Mouse (Mus musculus) hindbrain, embryonic 14.5 days (tissue): ENCODE measurements at regions not wholly inside any gene's neighbourhood (a gene's known extent, or its start where the extent isn't known, plus 50 kb on each side); places are given as distances from the start of the nearest gene placed in this dataset.
A peak's percentile ranks its signal among the peaks of the same experiment; 100 is the strongest.

Experiments used
- ATAC-seq: fragments of 200-750 bp; cut with Nextera tagmentation; 2 replicates; pipeline ENCODE4 v1.8.0; 2017; ENCODE audit warnings: moderate number of reproducible peaks, mild to moderate bottlenecking, moderate TSS enrichment, moderate library complexity; ENCODE audit not compliant: low FRiP score
- DNase-seq: peaks from one replicate; pipeline ENCODE4 v3.0.0-alpha.2; 2015; ENCODE audit warnings: low spot score
- H3K27ac ChIP-seq: fragments of 300-500 bp; sonication (generic); 2 replicates; pipeline ENCODE4 v1.5.1; 2014; ENCODE audit warnings: mild to moderate bottlenecking, moderate library complexity
- H3K27me3 ChIP-seq: fragments of 300-500 bp; sonication (generic); 2 replicates; pipeline ENCODE4 v1.6.1; 2014; ENCODE audit warnings: mild to moderate bottlenecking, low read length, mixed read lengths; ENCODE audit not compliant: control insufficient read depth, insufficient read depth
- H3K36me3 ChIP-seq: fragments of 300-500 bp; sonication (generic); replicated peaks from 2 replicates; pipeline ENCODE4 v1.6.1; 2014; ENCODE audit not compliant: control insufficient read depth, insufficient read depth
- H3K4me1 ChIP-seq: fragments of 300-500 bp; sonication (generic); replicated peaks from 2 replicates; pipeline ENCODE4 v1.6.1; 2014; ENCODE audit warnings: antibody characterized with exemption, low read length, mixed read lengths; ENCODE audit not compliant: control insufficient read depth, insufficient read depth
- H3K4me2 ChIP-seq: fragments of 300-500 bp; sonication (generic); replicated peaks from 2 replicates; pipeline ENCODE4 v1.6.1; 2014; ENCODE audit warnings: mild to moderate bottlenecking, moderate library complexity
- H3K4me3 ChIP-seq: fragments of 300-500 bp; sonication (generic); replicated peaks from 2 replicates; pipeline ENCODE4 v1.5.1; 2014; ENCODE audit warnings: mild to moderate bottlenecking, low read length
- H3K9ac ChIP-seq: fragments of 300-500 bp; sonication (generic); 2 replicates; pipeline ENCODE4 v1.6.1; 2014
- H3K9me3 ChIP-seq: fragments of 300-500 bp; sonication (generic); 2 replicates; pipeline ENCODE4 v1.6.1; 2016; ENCODE audit warnings: low read length; ENCODE audit not compliant: control insufficient read depth
- WGBS: fragments of 180-500 bp; shearing (Covaris S2); extraction: QIAGEN DNeasy Blood & Tissue Kit; methylation state at CpG from one replicate; pipeline ENCODE4 v1.1.7; 2014; 5-methylcytosine and 5-hydroxymethylcytosine counted together

GRCm38 (mm10) chr10:111083338-111083737, 73.4 kb upstream of the Zdhhc17 start:
- Histone ChIP-seq H3K4me2 (no peak overlapping the region), H3K9me3 (no peaks in the 10 kb centered on the region), H3K4me1 (no peaks in the 10 kb centered on the region), H3K27me3 (no peaks in the 10 kb centered on the region), H3K4me3 (no peak overlapping the region), H3K27ac (no peak overlapping the region), H3K36me3 (no peaks in the 10 kb centered on the region), H3K9ac (no peak overlapping the region)
- DNase-seq: no peak
- ATAC-seq: no peak
- 17% methylated on average over 4 of the region's 4 CpGs for WGBS

- Histone ChIP-seq H3K9ac (no peak overlapping the region), H3K4me2 (no peak overlapping the region), H3K4me1 (no peaks in the 10 kb centered on the region), H3K27ac (no peak overlapping the region), H3K27me3 (no peaks in the 10 kb centered on the region), H3K9me3 (no peaks in the 10 kb centered on the region), H3K4me3 (no peak overlapping the region), H3K36me3 (no peaks in the 10 kb centered on the region)
- DNase-seq (no peak), ATAC-seq (peak; percentile 60; the same call in 1 of the 2 replicates)
- 55% methylated on average over 10 of the region's 10 CpGs for WGBS
These were observed 70.4 kb upstream of the Zdhhc17 start for GRCm38 (mm10) chr10:111080322-111080721.

- Histone ChIP-seq H3K27me3 (no peaks in the 10 kb centered on the region), H3K36me3 (no peaks in the 10 kb centered on the region), H3K4me1 (no peaks in the 10 kb centered on the region), H3K9ac (no peak overlapping the region), H3K9me3 (no peaks in the 10 kb centered on the region), H3K27ac (no peak overlapping the region), H3K4me2 (no peak overlapping the region), H3K4me3 (no peak overlapping the region)
- 92% methylated on average over 6 of the region's 6 CpGs for WGBS
- no peak for DNase-seq
- ATAC-seq: no peak
These were observed 69.1 kb upstream of the Zdhhc17 start for GRCm38 (mm10) chr10:111079051-111079450.

- ATAC-seq: no peak
These were observed 67.7 kb upstream of the Zdhhc17 start for GRCm38 (mm10) chr10:111077632-111078031.

GRCm38 (mm10) chr10:111073851-111074430, 64.0 kb upstream of the Zdhhc17 start:
- H3K36me3 ChIP-seq: no peaks in the 10 kb centered on the region
- H3K9ac ChIP-seq: no peak overlapping the region
- H3K4me3 ChIP-seq: no peak overlapping the region
- no peak overlapping the region for H3K4me2 ChIP-seq
- WGBS: 79% methylated on average over 5 of the region's 5 CpGs
- DNase-seq (no peak), ATAC-seq (no peak)
- H3K27ac ChIP-seq: no peak overlapping the region
- no peaks in the 10 kb centered on the region for H3K9me3 ChIP-seq
- H3K27me3 ChIP-seq: no peaks in the 10 kb centered on the region
- H3K4me1 ChIP-seq: peaks cover 5% of the 10 kb centered on the region

More at GRCm38 (mm10) chr10:111077632-111078031, 67.7 kb upstream of the Zdhhc17 start:
- Histone ChIP-seq H3K4me3 (no peak overlapping the region), H3K9ac (no peak overlapping the region), H3K9me3 (no peaks in the 10 kb centered on the region), H3K4me1 (peaks cover under 1% of the 10 kb centered on the region), H3K4me2 (no peak overlapping the region), H3K27ac (no peak overlapping the region), H3K36me3 (no peaks in the 10 kb centered on the region), H3K27me3 (no peaks in the 10 kb centered on the region)
- no peak for DNase-seq
- WGBS: 88% methylated on average over 4 of the region's 4 CpGs

- no peak for ATAC-seq
These were observed 63.3 kb upstream of the Zdhhc17 start for GRCm38 (mm10) chr10:111073262-111073661.

GRCm38 (mm10) chr10:111072554-111072909, 62.6 kb upstream of the Zdhhc17 start:
- peak overlapping the region; percentile 21; the same call in 1 of the 2 replicates for H3K4me2 ChIP-seq

More at GRCm38 (mm10) chr10:111073262-111073661, 63.3 kb upstream of the Zdhhc17 start:
- WGBS: 29% methylated on average over 14 of the region's 14 CpGs
- Histone ChIP-seq H3K4me1 (peaks cover 5% of the 10 kb centered on the region), H3K4me3 (no peak overlapping the region), H3K27ac (no peak overlapping the region), H3K27me3 (no peaks in the 10 kb centered on the region), H3K36me3 (no peaks in the 10 kb centered on the region), H3K4me2 (no peak overlapping the region), H3K9me3 (no peaks in the 10 kb centered on the region), H3K9ac (no peak overlapping the region)
- DNase-seq: no peak

GRCm38 (mm10) chr10:111071805-111072553, 62.0 kb upstream of the Zdhhc17 start:
- Histone ChIP-seq H3K4me2 (peak overlapping the region; percentile 21; the same call in 1 of the 2 replicates), H3K9ac (no peak overlapping the region), H3K27ac (no peak overlapping the region), H3K36me3 (no peaks in the 10 kb centered on the region), H3K4me3 (no peak overlapping the region), H3K27me3 (no peaks in the 10 kb centered on the region), H3K9me3 (no peaks in the 10 kb centered on the region), H3K4me1 (peaks cover 5% of the 10 kb centered on the region)
- 11% methylated on average over 6 of the region's 11 CpGs for WGBS
- DNase-seq: no peak
- peak; percentile 60; the same call in 1 of the 2 replicates for ATAC-seq

More at GRCm38 (mm10) chr10:111072554-111072909, 62.6 kb upstream of the Zdhhc17 start:
- no peak for ATAC-seq
- H3K36me3 ChIP-seq: no peaks in the 10 kb centered on the region
- no peaks in the 10 kb centered on the region for H3K9me3 ChIP-seq
- H3K4me3 ChIP-seq: no peak overlapping the region
- DNase-seq: no peak
- H3K9ac ChIP-seq: no peak overlapping the region
- H3K4me1 ChIP-seq: peaks cover 5% of the 10 kb centered on the region
- H3K27me3 ChIP-seq: no peaks in the 10 kb centered on the region
- no peak overlapping the region for H3K27ac ChIP-seq
- WGBS: 36% methylated on average over 2 of the region's 2 CpGs

GRCm38 (mm10) chr10:111066146-111066545, 56.2 kb upstream of the Zdhhc17 start:
- H3K9ac ChIP-seq: no peak overlapping the region
- H3K4me1 ChIP-seq: no peaks in the 10 kb centered on the region
- no peaks in the 10 kb centered on the region for H3K36me3 ChIP-seq
- no peak overlapping the region for H3K4me2 ChIP-seq
- no peaks in the 10 kb centered on the region for H3K9me3 ChIP-seq
- no peaks in the 10 kb centered on the region for H3K27me3 ChIP-seq
- no peak overlapping the region for H3K4me3 ChIP-seq
- 83% methylated on average over 11 of the region's 11 CpGs for WGBS
- DNase-seq: no peak
- no peak overlapping the region for H3K27ac ChIP-seq
- ATAC-seq: no peak
